ENCODE assay signal across 3 mouse cellular contexts in genomic region chr7:106177065-106177464, GRCm38 (mm10). TPM values are rescaled to one million over a fixed set of nuclear protein-coding genes. Genes with fewer than 3 reads are reported as not detected.
"Had no signal": no experiment of that assay in that cellular context is flagged by ENCODE, and none has a peak within 500 bp of the region (broad histone marks: within the 10 kb centered on the region; RNA-seq: fewer than 3 reads in every experiment).

No protein-coding gene starts in this region.

RNA-seq across cellular contexts. Expression of gene Gvin1, which starts 38.1 kb away (rescaled TPM):
- total RNA-seq: layer of hippocampus, postnatal 14 days had no signal
- polyA plus RNA-seq: hindbrain, embryonic 11.5 days; hindbrain, embryonic 13.5 days had no signal
